Mouse (Mus musculus) hematopoietic stem cell, adult 5-6 weeks (primary cell): ENCODE data around the gene Egfl7. TPM values are rescaled to one million over a fixed set of nuclear protein-coding genes. Genes with fewer than 3 reads are reported as not detected.

Source experiments
- ATAC-seq, 2 experiments: fragments of 125-278 bp in 1 of 2; replicated peaks in 1 of 2; 2 replicates each; pipeline ENCODE4 v1.8.0; 2016 to 2017; ENCODE audit warnings: inconsistent platforms in 2 of 2, mild to moderate bottlenecking in 2 of 2, moderate number of reproducible peaks in 2 of 2, low read depth in 1 of 2, moderate TSS enrichment in 1 of 2; ENCODE audit not compliant: low FRiP score in 2 of 2, poor library complexity in 2 of 2, severe bottlenecking in 2 of 2, insufficient read depth in 1 of 2, low TSS enrichment in 1 of 2
- total RNA-seq: library from RNA; stranded (forward); fragments of 172-1452, 232-1000 nt; gene quantifications from 2 replicates; pipeline ENCODE4 v1.2.3, GENCODE M21; 2017

The Egfl7 gene
- total RNA-seq, 1 experiment from 2014 or later, result 145 TPM

DNA sequence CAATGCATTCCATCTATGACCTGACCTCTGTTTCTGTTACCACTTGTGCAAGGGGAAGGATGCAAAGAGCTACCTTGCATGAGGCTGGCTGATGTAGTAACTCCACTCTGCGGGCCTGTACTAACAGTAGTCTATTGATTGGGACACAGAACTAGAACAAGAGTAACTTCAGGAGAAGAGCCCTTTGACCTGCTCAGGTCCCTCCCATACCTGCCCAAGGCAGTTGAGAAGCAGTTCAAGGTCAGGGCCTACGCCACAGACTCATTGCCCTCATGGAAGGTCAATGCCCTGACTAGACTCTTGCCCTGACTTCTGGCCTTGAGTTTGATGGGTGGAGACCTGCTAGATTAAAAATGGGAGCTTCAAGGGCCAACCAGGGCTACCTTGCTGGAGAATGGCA lies 20.9 kb downstream of the Egfl7 start:
- no peak for ATAC-seq

GRCm38 (mm10) chr2:26601595-26601994 lies 21.8 kb downstream of the Egfl7 start:
- ATAC-seq, result no peak

- no peak for ATAC-seq
Observed at GRCm38 (mm10) chr2:26602631-26603030, 22.8 kb downstream of the Egfl7 start.

DNA sequence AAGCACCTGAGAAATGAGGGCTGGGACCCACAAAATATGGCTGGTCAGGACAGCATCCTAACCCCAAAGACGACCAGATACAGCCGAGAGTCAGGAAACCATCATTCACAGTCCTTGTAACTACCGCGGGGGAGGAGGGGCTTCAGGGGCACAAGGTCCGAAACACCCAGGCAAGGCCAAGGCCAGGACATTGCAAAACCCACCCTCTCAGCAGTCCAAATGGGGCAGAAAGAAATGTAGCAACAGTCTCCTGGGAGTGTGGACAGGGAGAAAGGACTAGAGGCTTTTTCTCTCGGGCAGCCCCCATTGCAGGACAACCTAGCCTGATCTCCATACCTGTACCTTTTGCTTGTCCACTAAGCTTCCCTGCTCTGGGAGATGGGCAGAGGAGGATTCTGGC lies 23.3 kb downstream of the Egfl7 start:
- no peak for ATAC-seq

DNA sequence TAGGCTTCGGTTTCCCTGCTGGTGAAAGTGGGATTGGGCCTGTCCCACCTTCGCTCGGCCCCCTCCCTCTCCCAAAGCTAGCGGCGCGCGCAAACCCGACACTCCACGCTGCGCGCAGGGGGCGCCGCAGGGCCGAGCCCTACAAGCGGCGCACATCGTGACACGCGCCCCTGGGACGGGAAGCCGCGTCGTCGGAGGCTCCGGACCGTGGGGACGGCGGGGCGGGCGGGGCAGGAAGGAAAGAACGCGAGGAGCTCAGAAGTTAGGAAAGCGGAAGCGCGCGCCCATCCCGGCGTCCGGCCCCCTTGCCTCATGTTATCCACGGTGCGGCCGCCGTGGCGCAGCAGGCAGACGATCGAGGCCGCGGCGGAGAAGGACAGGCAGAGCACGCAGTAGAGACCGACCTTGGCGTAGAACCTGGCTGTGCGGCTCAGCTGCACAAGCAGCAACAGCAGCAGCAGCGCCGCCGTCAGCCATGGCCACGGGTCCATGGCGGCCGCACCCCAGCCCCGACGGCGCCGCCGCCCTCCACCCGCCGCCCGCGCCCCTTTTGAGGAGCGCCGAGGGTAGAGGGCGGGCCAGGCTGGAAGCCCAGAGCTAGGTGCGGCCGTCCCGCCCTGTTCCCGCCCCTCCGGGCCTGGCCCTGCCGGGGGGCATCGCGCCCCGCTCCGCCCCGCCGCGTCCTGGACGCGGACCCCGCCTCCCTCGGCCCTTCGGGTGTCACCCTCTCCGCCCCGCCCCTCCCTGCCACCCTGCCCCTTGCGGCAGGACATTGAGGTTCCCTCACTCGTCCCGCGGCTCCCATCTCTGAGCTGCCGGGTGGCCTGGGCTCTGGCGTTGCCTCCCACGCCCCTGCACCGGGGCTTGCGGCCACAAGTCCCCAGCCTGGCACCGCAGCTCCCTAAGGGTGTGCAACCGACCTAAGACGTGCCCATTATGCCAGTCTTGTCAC lies 24.2 kb downstream of the Egfl7 start, which contains the start of gene Agpat2:
Gene Agpat2 (minus strand): TSS at position 698 of the 952 bp plus-strand sequence.
- peak; percentile 59 to 66 for ATAC-seq

GRCm38 (mm10) chr2:26605331-26605730 lies 25.5 kb downstream of the Egfl7 start:
- no peak for ATAC-seq

DNA sequence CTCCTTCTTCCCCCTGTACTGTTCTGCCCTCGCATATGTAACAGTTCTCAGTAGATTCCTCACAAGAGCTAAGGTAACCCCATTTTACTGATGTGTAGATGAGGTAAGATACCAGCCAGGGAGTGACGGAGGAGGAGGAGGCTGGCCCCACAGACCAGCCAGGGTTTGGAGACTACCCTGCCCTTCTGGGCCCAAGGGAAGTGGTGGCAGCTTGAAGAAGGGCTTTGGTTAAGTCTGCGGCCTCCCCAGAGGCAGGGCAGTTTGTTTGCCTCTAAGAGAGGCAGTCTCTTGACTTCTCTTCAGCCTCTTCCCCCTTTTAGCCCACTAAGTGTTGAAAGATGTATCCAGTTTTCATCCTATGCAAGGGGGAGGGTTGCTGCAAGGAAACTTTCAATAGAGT lies 26.8 kb downstream of the Egfl7 start:
- 0 out of 4 replicates have a peak, but pooled peaks have one; percentile 18 to 23 for ATAC-seq

DNA sequence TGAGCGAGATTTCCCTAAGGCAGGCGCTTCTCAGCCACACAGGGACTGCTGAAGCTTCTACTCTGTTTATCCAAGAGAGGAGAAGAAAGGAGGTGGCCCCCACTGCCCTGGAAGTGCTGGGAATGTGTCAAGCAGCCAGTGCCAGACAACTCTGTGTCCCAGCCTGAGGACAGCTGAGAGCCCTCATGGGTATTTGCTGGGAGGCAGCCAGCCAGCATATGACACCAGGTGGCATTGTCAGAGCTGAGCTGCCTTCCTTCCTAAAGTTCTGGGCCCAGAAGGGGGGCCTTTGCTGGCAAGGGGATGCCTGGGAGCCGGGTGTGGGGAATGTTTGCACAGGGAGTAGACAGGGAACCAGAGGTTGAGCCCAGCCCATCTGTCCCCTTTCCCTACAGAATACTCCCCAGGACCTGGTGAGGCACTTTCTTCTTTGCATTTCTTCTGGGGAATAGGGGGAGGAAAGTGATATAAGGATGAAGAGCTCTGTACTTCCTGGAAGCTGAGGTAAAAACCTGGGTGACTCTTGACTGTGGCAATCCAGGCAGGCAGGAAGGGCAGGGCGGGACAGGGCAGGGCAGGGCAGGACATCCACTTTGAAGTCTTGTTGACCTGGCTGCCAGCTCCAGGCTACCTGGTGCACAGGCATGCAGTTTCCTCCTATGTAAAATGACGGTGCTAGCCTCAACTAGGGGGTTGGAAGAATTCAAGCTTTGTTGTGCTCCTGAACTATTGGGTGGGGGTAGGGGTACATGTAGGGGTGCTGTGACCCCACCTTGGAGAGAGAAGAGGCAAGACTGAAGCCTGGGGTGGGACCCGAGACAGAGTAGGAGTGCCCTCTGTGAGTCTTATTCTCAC lies 27.5 kb downstream of the Egfl7 start:
- no peak for ATAC-seq

- no peak for ATAC-seq
Observed at GRCm38 (mm10) chr2:26608781-26609180, 29.0 kb downstream of the Egfl7 start.

GRCm38 (mm10) chr2:26609261-26609661 lies 29.4 kb downstream of the Egfl7 start:
- no peak for ATAC-seq

- no peak for ATAC-seq
Observed at GRCm38 (mm10) chr2:26610526-26610925, 30.7 kb downstream of the Egfl7 start.

GRCm38 (mm10) chr2:26611054-26611453 lies 31.2 kb downstream of the Egfl7 start:
- ATAC-seq, result no peak

- no peak for ATAC-seq
Observed at GRCm38 (mm10) chr2:26611896-26612295, 32.1 kb downstream of the Egfl7 start.

DNA sequence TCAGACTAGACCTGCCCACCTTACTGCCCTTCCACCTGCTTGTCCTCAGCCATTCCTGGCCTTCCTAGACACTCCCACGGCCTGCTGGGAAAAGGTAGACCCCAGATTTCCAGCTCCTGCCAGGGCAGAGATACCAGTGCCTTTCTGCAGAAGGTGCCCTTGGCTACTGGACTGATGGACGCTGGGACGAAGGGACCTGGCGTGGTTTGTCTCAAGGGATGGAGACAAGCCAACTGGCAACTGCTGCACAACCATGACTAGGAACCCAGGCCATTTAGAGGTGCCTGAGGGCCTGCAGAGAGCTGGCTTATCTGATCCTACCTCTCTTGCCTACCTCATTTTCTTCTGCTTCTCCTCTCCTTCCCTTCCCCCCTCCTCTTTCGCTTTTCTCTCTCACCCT lies 35.1 kb downstream of the Egfl7 start:
- ATAC-seq, result no peak

DNA sequence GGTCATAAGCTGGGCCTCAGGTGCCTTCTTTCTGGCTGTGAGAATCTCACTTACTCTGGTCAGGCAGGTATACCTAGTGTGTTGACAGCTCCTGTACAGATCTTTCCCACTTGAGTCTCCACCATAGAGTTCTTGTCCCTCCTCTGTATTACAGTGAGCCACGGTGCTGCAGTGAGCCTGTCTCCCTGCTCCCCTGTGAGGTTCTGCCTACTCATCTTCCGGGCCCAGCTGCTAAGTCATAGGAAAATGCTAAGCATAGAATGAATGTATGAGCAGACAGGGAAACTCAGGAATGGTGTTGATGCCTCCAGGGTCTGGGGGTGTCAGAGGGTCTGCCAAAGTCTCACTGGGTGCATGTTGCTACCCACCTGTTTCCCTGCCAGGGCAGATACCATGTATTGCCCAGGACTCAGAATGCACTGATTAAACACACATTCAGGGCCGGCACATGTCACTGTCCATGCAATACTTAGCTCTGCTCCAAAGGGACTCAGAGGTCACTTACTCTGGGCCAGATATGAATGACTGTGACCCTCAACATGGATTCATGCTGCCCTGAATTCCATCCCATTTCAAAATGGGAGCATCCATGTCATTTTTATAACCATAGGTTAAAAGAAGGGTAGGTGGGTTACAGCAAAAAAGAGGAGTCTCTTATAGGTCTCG lies 35.8 kb downstream of the Egfl7 start:
- ATAC-seq, result no peak

DNA sequence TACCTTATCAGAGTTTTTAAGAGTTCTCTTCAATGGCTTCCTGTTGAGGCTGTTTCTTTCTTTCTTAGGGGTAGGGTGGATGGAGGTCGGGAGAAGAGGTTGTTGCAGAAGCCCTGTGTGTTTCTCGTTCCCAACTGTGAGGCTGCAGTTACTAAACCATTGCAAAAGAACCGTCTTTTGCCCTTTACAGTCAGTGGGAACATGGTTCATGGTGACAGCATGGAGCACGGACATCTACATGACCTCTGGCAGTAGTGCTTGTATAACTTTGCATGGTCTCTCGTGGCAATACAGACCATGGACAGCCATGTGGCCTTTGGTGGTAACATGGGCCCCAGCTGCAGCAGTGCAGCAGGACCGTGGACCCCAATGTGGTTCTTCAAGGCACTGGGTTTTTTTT lies 37.5 kb downstream of the Egfl7 start:
- ATAC-seq, result no peak

GRCm38 (mm10) chr2:26617928-26618327 lies 38.1 kb downstream of the Egfl7 start:
- ATAC-seq, result no peak

DNA sequence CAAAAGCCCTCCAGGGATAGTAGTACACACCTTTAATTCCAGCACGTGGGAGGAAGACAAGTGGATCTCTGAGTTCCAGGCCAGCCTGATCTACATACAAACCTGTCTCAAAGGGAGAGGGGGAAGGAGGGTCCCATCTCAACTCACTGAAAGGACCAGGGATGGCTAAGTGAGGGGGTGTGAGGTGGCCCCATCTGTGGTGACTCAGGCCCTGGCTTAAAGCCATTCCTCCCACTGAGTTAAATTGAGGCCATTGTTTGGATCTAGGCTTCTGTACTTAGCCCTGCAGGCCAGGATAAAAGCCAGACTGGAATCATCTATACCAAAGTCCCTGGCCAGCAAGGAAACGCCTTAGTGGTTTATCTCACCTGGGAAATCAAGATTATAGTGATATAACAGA lies 41.4 kb downstream of the Egfl7 start:
- no peak for ATAC-seq
